Mouse (Mus musculus): ENCODE measurements around the gene Pam. TPM values are rescaled to one million over a fixed set of nuclear protein-coding genes. Genes with fewer than 3 reads are reported as not detected.
A peak's percentile ranks its signal among the peaks of the same experiment; 100 is the strongest.

The Pam gene
- 100 to 1,000 TPM in 1 of 2 experiments, 10 to 100 TPM in 1; 99.1 to 125 TPM for total RNA-seq (2021)
- long read RNA-seq, experiment 1, full-length matches to known transcripts, result 7 of 41 reads
- long read RNA-seq, experiment 1, partial matches to known transcripts, result 6 of 41 reads
- long read RNA-seq, experiment 1, other reads (novel, unspliced or antisense), result 28 of 41 reads
- long read RNA-seq, experiment 2, transcript Pam-210 (24 exons, 3,630 nt), result major isoform, 11 of 62 reads
- long read RNA-seq, experiment 2, partial matches to known transcripts, result 8 of 62 reads
- long read RNA-seq, experiment 2, other reads (novel, unspliced or antisense), result 43 of 62 reads

DNA sequence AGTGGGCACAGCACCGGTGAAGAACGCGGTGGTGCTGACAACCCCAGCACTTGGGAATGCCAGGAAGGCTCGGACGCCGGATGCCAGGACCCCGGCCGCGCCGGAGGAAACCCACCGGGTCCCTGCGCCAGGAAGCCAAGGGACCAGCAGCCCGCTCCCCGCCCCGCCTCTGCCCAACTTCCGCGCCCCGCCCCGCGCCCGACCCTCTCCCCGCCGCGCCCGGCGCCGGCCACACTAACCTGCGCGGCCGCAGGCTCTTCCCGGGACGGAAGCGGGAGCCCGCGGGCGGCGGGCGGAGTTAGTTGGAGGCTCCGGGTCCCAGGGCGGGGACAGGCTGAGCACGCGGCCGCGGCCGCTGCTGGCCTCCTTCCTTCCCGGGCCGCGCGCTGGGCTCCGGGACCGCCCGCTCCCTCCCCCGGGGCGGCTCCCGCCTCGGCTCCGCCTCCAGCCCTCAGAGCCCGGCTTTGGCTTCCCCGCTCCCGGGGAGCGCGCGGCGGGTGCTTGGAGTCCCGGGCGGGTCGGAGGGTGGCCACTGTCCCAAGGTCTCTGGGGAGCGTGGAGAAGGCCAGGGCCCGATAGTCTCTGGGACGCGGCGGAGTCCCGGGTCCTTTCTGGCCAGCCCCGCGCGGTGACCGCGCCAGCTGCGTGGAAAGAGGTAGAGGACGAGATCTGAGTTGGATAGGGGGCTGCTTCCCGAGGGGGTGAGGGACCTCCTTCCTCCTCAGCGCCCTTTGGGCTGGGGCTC, at the start of gene Pam:
TSS of gene Pam (minus strand) at position 401 of the 745 bp plus-strand sequence.
- peak; percentile 72 to 85 for DNase-seq (ENCODE audit: low spot score in 2 of 2)

DNA sequence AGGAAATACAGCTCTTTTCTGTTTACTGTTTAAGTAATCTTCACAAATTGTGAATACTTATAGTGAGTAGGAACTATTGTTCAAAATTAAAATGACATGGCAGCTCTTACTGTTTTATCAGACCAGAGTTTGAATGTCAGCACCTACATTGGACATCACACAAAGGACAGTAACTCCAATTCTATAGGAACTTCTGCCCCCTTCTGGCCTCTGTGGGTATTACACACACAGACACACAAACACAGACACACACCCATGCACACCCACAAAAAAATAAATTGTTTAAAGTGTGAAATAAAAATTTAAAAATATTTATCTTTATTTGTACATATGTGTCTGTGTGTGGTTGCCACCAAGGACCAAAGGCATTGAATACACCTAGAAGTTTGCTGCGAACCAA, 49.4 kb upstream of the Pam start:
- DNase-seq (ENCODE audit: low spot score in 2 of 2), result no peak

DNA sequence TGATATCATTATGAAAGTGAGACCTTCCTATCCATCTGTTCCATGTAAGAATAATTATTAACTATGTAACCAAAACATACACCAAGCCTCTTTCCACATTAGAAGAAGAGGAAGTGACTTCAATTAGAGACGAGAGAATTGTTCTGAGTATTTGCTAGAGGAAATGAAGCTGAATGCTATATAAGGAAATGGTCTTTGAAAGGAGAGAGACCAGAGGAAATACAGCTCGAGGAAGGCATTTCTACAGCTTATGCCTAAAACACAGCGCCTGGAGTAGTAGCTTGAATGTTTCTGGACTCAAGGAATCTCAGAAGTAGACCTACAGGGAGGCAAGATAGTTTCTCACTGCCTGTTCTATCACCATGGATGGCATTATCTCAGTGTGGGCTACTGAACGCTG, 35.8 kb upstream of the Pam start:
- DNase-seq (ENCODE audit: low spot score in 2 of 2), result no peak

DNA sequence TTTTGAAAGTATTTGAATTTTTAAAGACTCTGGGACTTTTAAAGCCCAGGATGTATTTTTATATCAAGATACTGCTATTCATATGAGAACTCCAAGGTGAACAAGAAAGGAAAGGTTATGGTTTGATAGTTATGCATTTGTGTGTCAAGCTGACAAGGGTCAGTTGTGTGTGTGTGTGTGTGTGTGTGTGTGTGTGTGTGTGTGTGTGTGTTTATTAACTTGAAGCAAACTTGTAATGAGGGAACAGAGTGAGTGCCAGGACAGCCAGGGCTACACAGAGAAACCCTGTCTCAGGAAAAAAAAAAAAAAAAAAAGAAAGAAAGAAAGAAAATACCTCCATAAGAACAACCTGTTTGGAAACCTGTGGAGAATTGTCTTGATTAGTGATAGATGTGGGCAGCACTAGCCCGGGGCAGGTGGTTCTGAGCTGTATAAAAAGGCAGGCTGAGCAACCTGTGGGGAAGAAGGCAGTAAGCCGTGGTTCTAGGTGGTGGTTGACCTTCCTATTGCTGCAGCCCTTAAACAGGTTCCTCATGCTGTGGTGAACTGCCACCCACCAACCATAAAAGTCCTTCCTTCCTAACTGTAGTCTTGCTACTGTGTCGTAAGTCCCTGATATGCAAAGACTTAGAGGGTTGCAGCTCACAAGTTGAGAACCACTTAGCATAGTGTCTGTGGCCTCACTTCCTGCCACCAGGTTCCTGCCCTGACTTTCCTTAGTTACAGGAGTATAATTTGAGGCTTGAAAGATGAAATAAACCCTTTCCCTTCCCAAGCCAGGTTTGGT, 34.3 kb upstream of the Pam start:
- no peak for DNase-seq (ENCODE audit: low spot score in 2 of 2)

DNA sequence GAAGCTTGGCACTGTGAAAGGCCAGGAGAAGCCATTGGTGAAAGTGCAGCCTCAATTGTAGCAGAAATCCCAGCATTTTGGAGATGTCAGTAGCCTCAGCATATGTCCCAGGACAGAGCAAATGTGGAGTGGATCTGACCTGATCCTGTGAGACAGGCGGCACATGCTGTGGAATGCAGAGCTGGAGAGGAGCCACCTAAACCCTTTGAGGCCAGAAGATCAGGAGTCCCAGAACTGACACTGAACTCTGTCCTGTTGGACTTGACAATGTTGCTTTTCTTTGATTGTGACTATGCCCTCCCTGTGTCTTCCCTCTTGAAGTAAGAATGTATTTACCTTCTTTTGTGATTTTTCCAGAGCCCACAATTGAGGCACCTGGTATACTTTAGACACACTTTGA, 33.7 kb upstream of the Pam start:
- DNase-seq (ENCODE audit: low spot score in 2 of 2), result no peak

DNA sequence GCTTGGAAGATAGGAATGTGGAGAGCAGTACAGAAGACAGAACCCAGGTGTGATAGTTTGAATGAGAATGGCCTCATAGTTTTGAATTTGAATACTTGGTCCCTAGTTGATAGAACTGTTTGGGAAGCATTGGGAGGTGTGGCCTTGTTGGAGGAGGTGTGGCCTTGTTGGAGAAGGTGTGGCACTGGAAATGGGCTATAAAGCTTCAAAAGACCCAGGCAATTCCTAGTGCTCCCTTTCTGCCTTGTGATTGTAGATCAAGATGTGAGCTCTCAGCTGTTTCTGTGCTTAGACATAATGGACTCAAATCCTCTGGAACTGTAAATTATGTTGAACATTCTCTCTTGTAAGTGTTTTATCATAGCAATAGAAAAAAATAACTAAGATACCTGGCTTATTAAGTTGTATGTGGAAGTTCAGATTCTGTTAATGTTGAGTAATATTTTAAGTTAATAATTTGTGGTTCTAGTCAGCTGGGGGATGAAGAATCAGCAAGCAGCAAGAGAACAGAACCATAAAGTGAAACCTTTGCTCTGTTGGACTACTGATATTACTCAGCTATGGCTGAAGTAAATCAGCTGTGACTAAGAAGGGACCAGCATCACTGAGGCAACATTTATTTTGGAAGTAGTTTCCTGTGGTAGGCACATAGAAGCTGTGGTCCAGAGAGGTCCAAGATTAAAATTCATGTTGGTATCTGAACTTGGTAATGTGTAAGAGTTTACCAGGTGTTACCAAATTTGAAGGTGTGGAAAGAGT, 33.1 kb upstream of the Pam start:
- DNase-seq (ENCODE audit: low spot score in 2 of 2), result no peak

DNA sequence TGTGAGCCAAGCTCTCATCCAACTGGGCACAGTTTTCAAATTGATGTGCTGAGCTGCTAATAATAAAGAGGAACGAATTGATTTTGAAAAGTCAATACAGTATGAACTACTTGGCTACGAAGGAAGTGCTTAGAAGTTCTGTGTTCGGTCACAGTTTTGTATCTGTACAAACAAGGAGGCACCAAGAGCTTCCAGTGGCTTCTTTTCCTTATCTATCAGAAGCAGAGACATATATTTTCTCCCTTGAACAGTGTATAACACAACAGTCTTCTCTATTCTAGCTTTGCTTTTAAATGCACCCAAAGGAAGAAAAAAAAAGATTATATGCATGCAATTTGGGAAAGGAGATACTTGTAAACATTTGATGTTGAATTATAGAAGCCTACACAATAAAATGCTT, 30.8 kb upstream of the Pam start:
- no peak for DNase-seq (ENCODE audit: low spot score in 2 of 2)

DNA sequence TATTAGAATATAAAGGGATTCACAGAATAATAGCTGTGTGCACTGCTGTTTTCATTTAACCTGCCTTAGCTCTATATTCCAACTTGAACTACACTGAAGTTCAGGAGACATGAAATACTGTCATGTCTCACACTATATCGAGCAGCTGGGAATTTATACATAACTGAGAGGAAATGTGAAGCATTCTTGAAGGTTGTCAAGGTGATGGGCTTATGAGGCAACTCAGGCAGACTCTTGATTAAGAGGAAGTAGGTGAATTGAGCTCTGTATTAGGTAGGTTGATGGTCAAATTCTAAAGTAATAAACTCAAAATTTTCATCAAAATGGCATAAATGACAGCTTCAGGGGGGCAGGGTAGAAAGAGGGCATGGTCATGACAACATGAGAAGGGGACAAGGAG, 29.3 kb upstream of the Pam start:
- no peak for DNase-seq (ENCODE audit: low spot score in 2 of 2)

DNA sequence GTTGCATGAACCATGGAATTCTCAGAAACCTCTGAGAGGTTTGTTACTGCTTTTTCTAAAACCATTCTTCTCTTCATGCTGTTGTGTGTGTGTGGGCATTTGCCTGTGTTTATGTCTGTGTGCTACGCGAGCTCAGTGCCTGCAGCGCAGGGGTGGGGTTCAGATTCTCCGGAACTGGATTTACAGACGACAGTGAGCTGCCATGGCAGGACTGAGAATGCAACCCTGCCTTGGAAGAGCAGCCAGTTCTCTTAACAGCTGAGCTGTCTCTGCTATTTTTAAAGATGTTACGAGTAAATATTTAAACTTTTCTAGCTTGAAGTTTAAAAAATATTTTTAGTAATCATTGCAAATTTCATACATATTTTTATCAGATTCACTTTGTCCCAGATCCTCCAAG, 24.1 kb upstream of the Pam start:
- DNase-seq (ENCODE audit: low spot score in 2 of 2), result no peak

DNA sequence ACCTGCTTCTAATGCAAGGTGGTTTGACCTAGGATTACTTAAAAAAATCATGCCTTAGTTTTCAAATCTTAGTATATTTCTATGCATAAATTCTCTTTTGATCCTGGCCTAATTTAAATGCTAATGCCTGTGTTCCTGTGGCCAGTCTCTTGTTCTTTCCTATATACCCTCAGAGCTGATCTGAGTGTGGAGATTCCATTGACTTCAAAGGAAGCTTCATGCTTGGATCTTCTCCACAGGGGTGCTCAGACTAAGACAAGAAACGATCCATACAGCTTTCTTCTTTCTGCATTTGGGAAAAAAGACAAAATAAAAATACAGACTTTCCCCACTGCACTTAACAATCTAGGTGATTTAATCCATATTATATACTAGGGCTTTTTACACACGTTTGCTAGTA, 12.2 kb upstream of the Pam start:
- no peak for DNase-seq (ENCODE audit: low spot score in 2 of 2)

DNA sequence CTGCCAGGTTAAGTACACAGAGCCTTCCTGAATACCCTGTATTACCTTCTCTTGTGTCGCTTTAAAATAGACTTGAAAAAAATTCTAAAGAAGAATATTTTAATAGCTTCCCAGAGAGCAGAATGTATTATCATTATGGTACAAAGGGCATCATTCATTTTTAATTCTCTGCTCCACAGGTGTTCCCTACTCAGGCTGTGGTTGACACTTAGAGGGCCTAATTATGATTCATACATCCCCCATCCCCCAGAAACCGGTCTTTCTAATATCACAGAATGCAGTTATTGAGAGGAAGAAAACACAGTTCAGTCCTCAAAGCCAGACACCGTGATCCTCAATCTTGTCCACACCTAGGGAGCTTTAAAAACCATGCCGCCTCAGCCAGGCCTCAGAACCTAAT, 4.0 kb upstream of the Pam start:
- no peak for DNase-seq (ENCODE audit: low spot score in 2 of 2)

DNA sequence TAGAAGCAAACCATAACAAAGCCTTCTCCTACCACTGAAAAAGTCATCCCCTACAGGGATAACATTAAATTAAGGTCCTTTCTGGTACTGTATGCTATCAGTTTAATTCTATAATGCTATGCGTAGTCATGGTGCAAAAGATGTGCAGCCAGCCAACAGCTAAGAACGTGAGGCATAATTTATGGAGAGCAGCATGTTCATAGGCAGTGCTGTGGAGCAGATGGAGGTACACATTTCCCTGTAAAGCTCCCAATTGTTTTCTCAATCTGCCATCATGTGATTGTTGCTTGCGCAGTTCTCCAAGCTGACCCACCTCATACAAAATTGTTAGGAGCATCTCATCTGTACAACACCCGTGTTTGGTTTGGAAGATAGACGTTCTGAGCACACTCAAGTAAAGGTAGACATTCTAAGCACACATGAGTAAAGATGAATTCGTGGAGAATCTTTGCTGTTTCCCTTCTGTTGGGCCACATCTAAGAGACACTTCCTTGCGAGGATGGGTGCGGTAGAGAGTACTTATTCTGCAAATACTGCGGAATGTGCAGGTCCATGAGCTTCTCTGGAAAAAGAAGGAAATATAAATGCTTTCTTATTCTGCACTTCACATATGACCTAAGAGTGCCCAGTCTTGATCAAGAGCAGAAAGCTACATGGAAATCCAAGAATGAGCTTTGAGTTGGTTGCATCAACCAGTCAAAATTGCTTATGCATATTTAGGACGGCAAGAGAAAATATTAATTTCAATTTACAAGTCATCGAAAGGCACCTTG, 2.7 kb upstream of the Pam start:
- no peak for DNase-seq (ENCODE audit: low spot score in 2 of 2)

DNA sequence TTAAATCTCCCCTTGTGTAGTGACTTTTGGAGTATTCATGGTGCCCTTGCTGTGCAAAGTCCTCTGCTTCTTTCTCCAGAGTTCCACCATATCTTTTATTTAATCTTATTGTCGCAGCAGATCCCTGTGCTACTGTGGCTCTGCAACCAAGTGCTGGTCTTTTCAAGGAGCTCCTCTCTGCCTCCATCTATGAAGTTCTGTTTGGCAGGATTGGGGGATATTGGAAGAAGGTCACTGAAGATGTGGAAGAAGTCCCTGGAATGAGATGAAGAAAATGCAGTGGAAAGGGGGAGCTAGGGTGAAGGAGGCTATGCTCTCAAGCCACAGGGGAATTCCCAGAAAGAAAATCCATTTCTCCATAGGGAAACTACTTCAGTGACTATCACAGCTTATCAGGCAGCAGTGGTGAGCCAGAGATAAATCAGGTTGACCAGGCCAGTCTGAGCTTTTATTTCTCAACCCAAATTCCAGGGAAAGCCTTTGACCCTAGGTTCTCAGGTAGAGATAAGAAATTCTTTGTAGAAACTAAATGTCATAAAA, 1.0 kb upstream of the Pam start:
- no peak for DNase-seq (ENCODE audit: low spot score in 2 of 2)

DNA sequence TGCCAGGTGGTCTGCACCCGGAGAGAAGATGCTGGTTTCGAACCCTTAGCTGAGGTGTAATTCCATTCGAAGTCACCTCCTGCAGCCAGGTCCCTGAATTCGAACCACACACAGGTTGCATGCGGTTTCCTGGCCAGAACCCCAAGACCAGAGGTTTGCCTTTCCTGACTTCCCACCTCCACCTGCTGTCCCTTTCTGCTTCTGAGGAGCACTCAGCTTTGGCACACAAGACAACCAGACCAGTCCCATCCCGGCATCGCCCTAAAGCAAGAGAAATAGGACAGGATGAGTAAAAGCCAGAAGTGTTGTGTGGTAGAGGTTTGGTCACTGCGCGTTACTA, 515 bp upstream of the Pam start:
- DNase-seq (ENCODE audit: low spot score in 2 of 2), result no peak

DNA sequence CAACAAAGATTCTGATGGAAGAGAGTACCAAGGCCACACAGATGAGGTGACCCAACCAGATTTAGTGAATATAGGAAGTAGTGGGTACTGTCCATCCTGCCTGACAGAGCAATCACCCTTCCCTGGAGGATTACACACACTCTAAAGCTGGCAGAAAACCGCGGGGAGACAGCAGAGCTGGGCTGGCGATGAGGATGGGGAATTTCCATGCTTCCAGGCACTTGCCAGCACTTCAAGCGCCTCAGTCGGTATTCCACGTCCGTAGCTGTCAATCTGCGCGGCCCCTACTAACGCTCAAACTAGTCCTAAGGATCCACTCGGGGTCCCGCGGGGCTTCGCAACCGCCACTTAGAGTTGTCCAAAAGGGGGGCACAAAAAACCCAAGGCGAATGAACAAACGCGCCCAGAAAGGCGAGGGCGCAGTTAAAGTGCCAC, 618 bp downstream of the Pam start:
- DNase-seq (ENCODE audit: low spot score in 2 of 2), result peak in 1 of 2 experiments; percentile 42

DNA sequence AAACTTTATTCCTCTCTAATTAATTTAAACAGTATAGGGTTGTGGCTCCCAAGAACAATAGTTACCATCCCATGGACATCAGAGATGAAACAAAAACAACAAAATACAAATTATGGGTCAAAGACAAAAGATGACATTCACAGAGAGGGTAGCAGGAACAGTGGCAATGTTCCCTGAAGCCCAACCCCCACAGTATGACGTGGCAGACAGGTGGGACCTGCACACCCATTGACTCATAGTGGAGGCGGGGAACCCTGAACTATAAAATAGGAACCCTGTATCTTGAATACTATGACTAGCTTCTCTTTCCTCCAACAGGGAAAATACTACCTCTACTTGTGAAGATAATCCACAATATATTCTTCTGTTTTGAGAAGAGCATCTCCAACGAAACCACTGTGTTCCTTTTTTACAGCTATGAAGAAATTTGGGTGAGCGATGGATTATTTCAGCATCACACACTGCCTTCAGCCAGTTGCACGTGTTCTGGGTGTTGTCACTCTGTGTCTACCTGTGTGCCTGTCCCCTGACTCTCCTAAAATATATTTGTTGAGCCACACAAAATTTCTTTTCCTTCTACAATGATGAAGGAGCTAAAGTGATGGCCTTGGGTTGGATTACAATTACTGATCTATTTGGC, 6.0 kb downstream of the Pam start:
- no peak for DNase-seq (ENCODE audit: low spot score in 2 of 2)

DNA sequence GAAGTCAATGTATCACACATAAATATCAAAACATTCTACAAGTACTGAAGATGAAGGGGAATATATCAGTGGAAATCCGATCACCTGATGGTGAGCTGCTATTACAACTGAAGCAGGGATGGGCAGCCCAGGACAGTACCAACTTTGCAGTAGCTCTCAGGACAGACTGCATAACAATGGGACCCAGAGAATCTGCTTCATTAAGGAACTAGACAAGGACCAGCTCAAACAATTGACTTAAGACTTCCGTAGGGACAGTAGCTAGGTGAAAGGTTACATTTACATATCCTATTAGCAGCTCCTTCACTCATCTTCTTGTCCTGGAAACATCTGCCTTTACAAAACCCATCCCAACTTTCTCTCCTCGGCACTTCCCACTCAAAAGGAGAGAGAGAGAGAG, 9.0 kb downstream of the Pam start:
- no peak for DNase-seq (ENCODE audit: low spot score in 2 of 2)

DNA sequence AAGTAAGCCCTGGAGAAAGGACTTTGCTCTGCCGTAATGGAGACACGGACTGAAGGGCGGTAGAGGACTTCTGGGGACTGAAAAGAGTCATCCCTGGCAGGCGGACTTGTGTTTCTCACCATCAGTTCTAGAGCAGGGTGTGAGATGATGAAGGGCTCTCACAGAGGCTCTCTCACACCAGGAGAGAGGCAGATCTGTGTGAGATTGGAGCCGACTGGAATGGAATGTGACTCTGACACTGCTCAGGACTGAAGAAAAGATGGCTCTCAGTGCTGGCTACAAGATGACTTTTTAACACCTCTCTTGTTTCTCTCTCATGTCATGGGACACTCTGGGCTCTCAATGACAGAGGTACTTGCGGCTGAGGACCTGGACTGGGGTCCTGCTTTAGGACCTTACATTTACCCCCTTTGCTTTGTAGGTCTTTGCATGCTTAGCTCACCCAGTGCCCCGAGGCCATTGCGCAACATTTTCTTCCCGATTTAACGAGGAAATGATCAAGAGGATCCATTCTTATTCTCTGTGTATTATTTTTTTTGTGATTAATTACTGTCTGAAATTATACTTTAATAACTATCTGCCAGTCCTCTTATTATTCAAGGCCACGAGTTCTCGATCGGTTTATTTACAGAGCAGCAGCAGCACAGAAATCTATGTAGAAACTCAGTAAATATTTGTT, 10.7 kb downstream of the Pam start:
- DNase-seq (ENCODE audit: low spot score in 2 of 2), result no peak

DNA sequence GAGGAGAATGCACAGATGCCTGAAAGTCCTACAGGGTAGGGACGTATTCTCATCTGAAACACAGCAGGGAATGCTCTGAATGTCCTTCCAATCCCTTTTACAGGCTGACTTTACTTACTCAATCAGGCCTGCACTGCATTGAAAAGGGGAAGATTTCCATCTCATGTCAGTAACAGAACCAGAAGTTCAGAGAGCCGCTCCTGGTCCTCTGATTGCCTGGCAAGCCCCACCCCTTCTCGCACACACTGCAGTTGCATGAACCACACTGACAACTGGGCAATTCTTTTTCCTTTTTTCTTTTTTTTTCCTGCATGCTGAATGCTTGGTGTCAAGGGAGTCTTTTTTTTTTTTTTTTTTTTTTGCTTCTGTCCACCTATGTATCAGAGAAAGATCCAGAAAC, 11.9 kb downstream of the Pam start:
- no peak for DNase-seq (ENCODE audit: low spot score in 2 of 2)

All from gastrocnemius, postnatal 4 days (tissue).